Mouse (Mus musculus): Measurements from ENCODE around the gene Clcn6. TPM values are rescaled to one million over a fixed set of nuclear protein-coding genes. Genes with fewer than 3 reads are reported as not detected.

Gene Clcn6
- total RNA-seq (2017), result 6.5 to 18.0 TPM (median 6.7 TPM) in 3 replicates

DNA sequence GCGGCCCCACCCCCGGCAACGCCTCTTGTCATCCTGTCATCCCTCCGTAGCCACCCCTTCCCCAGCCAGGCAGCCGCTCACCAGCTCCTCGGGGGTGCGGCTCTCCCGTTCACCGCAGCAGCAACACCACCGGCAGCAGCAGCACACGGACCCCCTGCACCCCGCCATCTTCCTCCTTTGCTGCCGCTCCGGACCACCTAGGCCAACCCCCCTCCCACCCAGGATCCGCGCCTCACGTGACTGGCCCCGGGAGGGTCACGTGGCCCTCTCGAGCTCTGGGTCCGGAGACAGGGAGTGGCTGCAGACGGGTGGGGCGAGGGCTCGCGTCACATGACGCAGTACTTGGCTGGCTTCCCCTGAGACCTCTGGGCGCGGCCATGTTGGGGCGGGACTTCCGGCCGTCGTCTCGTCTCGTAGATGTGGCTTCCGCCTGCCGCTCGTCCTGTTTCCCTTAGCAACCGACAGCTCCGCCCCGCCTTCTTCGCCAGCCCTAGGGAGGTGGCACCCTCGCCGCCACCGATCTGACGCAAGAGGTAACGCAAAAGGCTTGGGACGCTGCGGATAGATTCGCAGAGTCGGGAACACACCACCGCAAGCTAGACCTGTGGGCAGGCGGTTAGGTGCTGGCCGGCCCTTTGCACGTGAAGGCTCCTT lies at the start of gene Clcn6, which contains the start of gene Mthfr:
Gene Clcn6, minus strand, starts transcription at position 222 of the 654 bp plus-strand sequence.
Gene Mthfr, plus strand, starts transcription at position 478 of the 654 bp plus-strand sequence.
- ATAC-seq (replicated peaks; ENCODE audit: insufficient number of reproducible peaks, low FRiP score, low TSS enrichment, poor library complexity, severe bottlenecking), result peak; percentile 89

DNA sequence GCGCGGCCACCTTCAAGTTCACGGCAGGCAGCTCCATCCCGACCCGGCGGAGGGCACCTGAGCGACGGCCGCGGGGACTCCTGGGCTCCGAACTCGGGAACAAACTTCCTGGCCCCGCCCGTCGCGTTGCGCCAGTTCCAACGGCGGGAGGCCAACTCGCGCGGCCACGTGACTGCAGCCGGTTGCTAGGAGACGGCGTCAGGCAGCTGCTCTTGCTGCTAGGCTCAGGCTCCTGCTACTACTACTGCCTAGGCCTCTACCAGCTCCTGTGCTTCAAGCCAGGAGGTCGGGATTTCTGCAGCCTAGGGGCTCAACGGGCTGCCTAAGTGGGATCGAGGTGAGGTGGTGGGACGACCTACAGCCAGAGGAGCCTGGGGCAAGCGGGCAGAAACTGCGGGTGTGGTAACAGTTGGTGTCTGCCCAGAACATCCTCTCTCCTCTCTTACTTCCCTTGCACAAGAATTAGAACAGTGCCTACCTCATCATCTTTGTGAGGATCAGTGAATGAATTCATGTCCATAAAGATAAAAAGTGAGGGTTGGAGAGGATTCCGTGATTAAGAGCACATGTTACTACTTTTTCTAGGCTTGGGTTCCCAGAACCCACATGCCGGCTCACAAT lies 49.4 kb upstream of the Clcn6 start, which contains the start of gene Agtrap:
Gene Agtrap, minus strand, starts transcription at position 125 of the 621 bp plus-strand sequence.
- ATAC-seq (replicated peaks; ENCODE audit: insufficient number of reproducible peaks, low FRiP score, low TSS enrichment, poor library complexity, severe bottlenecking), result peak; percentile 70

DNA sequence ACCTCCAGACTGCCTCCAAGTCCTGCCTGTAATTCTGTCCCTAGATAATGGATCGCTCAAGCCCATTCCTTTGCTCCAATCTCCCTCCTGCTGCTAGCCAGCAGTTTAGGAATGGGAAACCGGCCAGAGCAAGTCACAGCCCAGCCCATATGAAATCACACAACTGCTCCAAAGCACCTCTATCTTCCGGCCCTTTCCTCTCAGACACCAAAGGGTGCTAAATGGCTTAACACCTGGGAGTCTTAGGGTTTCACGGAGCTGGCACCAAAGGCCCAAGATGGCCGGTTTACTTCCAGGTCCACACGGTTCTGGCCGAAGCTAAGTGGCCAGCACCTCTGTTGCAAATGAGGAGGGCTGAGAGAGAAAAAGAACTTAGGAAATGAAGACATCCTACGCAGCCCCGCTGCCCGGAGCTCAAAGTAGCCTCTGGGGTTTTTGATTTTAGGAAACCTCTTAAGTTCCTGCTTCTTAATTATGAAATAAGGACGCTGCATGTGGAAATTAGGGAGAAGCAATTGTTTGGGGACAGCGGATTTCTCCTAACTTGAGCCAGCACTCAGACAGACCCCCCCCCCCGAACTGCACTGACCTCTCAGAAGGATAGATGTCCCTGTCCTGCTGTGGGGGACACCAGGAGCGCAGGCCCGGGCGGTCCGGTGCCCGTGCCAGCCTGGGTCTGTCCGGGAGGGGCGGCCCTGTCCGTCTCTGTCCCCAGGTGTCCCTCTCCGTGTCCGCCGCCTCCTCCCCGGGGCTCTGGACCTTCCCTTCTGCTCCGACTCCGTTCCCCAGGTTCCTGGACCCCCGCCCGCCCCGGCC lies 48.7 kb upstream of the Clcn6 start:
- no peak for ATAC-seq (replicated peaks; ENCODE audit: insufficient number of reproducible peaks, low FRiP score, low TSS enrichment, poor library complexity, severe bottlenecking)

DNA sequence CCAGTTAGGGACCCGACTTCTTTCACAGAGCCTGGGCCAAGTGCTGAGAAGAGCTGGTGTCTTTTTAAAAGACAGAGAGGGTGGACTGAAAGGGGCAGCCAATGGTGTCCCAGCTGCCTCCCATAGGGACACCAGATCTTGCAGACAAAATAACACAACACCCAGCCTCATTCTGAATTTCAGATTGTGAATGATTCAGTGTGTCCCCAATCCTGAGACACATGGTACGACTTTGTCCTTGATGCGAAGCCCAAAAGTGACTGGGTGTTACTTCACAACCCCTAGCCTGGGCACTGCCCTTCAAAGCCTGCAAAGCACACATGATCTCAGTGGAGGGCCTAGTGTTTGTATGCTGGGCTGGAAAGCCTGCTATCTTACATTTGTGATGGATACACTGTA lies 47.3 kb upstream of the Clcn6 start:
- no peak for ATAC-seq (replicated peaks; ENCODE audit: insufficient number of reproducible peaks, low FRiP score, low TSS enrichment, poor library complexity, severe bottlenecking)

DNA sequence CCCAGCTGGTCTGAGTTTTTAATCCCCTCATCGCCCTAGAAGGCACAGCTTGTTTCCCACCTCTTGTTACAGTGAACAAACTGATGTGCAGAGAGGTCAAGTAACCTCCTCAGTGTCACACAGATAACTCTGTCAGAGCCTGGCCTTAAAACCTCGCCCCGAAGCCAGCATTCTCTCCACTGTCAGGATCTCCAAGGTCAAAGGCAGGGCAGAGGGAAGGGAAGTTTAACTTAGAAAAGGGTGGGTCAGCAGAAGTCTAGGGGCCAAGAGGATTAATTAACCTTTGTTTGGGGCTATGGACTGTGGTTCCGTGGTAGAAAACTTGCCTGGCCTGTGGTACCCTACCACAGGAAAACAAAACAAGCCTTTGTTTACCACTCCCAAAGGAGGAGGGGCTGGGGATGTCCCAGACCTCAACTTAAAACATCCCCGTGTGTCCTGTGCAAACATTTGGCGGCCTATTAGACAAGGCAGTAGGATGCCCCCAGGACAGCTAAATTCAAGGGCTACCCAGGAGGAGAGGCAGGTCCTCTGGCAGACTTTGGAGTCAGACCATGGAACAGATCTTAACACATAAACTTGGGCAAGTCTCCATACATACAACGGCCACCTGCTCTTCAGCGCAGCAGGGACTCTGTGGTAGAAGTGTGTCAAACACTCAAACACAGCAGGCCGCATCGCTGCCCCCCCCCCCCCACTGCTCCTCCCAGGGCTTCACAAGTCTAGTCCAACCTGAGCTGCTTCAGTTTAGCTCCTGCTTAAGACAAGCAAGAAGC lies 46.7 kb upstream of the Clcn6 start:
- ATAC-seq (replicated peaks; ENCODE audit: insufficient number of reproducible peaks, low FRiP score, low TSS enrichment, poor library complexity, severe bottlenecking), result no peak

DNA sequence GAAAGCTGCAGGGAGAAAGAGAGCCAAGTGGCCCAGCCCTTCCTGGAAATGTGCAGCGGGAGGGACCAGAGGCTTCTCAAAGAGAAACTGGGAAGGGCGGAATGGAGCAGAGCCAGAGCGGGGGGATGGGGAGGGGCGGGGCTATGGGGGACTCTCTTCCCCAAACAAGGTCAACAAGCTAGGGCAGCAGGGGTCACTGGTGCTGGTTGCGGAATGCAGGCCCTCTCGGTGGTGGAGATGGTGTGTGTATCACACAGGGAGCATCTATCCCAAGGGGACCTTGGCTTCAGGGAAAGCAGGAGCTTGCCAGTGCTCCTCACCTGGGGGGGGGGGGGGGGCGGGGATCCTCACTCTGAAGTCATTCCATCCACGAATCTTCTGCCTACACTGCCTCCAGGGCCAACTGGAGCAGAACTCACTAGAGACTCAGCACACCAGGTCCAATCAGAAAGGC lies 45.7 kb upstream of the Clcn6 start:
- no peak for ATAC-seq (replicated peaks; ENCODE audit: insufficient number of reproducible peaks, low FRiP score, low TSS enrichment, poor library complexity, severe bottlenecking)

DNA sequence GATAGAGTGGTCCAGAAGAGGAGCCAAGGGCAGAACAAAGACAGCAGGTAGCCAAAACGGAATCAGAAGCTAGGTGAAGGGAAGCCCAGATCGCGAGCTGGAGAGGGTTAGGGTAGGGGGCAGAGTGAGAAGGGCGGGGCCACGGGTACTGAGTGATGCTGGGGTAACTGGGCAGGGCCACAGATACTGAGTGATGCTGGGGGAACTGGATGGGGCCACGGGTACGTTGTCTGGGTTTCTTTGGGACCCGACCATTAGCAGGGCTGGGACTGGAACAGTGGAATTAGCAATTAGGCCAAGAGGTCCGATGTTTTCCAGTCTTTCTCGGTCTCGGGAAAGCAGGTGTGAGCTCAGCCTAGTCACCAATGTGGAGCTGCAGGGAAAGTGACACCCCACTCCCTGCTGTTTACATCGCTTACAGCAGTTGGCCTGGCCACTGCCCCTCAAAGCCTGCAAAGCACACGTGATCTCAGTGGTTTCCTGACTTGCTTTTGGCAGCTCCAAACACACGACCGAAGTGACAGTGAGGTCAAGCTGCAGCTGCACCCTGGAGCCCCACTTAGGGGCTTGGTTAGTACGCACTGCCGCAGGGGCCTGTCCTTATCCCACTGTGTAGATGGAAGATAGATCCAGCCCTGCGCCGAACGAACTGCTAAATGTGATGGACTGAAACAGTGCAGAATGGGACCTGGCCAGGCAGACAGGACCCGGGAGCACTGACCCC lies 44.7 kb upstream of the Clcn6 start:
- peak; percentile 25; the same call in 1 of the 2 replicates for ATAC-seq (replicated peaks; ENCODE audit: insufficient number of reproducible peaks, low FRiP score, low TSS enrichment, poor library complexity, severe bottlenecking)

DNA sequence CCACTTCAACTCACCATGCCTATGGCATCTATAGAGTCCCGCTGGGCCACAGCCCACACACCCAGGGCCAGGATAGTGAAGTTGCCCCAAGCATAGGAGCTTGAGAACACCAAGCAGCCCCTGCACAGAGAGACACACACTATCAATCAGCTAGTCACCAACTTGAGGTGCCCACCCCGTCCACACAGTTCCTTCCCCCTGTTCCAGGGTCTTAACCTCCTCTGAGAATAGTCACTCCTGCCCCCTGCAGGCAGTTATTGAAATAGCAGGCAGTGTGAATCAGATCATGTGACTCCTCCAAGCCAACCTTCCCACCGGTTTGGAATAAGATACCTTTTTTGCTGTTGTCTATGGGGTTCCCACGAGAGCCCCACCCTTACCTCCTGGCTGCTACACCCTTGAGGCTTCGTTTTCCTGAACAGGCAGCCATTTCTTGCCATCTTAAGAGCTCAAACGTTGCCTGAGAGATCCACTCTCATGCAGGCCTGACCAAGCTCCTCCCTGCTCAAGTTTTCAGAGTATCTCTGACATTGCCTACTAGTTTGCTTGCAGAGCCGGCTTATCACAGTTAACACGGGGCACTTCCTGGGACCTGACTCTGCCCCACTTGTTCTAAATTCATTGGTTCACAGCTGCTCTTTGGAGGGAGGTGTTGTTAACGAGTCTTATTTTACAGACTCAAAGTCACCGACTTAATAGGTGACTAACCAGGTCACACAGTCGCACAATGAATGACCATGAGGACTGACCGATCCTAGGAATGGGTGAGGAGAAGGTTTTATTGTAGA lies 43.8 kb upstream of the Clcn6 start:
- ATAC-seq (replicated peaks; ENCODE audit: insufficient number of reproducible peaks, low FRiP score, low TSS enrichment, poor library complexity, severe bottlenecking), result no peak; the same call in 1 of the 2 replicates

DNA sequence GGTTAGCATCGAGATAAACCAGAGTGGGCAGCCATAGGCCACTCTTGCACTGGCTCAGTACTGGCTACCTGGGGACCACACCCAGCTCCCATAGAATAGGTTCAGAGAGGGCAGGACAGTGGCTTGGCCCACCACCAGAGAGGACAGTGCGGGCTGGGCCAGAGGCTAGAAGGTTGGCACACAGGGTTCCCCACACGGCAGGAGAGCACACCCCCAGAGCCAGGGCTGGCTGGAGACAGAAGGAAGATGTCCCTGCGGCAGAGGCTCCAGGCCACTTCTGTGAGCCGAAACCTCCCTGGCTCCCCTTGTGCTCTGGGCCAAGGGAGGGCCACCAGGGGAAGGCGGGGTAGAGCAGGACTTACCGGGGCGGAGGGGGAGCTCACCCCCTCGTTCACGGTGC lies 42.6 kb upstream of the Clcn6 start:
- ATAC-seq (replicated peaks; ENCODE audit: insufficient number of reproducible peaks, low FRiP score, low TSS enrichment, poor library complexity, severe bottlenecking), result no peak

DNA sequence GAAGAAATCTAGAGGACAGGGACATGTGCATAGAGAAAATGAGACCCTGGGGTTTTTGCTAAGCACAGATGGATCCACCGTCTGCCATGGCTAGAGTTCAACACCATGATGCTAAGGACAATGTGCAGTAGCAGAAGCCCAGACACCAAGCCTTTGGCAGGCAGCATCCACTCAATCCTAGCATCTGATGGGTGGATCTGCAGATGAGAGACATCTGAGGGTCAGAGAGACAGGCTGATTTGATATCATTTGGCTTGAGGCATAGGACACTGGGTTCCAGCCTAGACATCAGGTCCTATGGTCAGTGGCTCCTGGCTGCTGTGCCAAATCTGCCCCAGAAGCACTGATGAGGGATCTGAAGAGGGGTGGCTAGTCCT lies 42.0 kb upstream of the Clcn6 start:
- ATAC-seq (replicated peaks; ENCODE audit: insufficient number of reproducible peaks, low FRiP score, low TSS enrichment, poor library complexity, severe bottlenecking), result no peak

DNA sequence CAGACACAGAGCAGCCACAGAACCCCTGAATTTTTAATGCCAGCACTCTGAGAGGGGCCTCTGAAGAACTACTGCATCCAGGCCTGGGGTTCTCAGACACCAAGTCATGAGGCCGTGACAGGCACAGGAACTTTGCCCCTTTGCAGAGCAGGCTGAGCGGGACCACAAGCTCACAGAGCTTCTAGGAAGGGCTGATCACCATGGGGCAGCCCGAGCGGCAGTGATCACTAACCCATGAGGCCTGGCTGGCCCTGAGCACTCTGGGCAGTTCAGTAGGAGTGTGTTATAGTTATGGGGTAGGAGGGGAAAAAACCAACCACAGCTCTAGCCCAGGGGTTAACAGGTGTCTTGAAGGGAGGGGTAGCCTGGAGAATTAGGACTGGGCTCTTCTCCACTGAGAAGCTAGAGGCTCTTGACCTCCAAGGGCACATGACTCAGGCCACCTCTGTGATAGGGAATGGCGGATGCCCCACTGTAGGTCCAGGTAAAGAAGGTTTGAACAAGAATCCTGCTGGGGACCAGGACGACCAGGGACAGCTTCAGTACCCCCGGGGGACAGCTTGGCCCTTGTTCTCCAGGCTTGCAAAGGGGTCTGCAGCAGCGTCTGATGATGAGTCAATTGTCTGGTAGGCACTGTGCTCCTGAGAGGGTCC lies 41.4 kb upstream of the Clcn6 start:
- ATAC-seq (replicated peaks; ENCODE audit: insufficient number of reproducible peaks, low FRiP score, low TSS enrichment, poor library complexity, severe bottlenecking), result no peak

DNA sequence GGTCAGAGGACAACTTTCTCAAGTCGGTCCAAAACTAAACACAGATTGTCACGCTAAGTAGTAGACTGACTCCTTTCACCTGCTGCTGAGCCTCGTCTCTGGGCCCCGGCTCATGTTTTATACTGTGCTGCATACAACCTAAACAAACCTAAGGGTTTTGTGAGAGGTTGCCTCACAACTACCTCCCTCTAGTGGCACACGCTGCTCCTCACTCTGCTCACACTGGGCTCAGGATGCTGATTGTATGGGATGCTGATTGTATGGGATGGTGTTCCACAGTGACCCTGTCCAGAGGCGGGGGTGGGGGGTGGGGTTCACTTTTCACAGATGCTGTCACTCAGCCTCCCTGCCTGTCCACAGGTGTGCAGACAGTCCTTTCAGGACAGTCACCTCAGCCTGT lies 40.6 kb upstream of the Clcn6 start:
- no peak for ATAC-seq (replicated peaks; ENCODE audit: insufficient number of reproducible peaks, low FRiP score, low TSS enrichment, poor library complexity, severe bottlenecking)

DNA sequence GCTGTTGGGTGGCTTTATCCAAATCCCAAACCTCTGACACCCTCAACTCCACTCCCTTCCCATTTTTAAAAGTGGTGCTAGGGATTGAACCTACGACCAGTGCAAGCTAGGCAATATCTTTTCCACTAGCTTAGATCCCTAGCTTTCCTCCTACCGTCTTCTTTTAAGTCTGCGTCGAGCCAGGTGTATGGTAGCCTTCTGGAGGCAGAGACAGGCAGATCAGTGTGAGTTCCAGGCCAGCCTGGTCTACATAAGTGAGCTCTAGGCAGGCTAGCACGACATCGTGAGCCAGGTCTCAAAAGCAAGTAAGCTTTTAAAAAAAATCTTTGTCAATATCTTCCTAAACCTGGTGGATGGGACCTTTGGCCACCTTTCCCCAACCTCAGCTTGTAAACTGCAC lies 37.3 kb upstream of the Clcn6 start:
- ATAC-seq (replicated peaks; ENCODE audit: insufficient number of reproducible peaks, low FRiP score, low TSS enrichment, poor library complexity, severe bottlenecking), result no peak

DNA sequence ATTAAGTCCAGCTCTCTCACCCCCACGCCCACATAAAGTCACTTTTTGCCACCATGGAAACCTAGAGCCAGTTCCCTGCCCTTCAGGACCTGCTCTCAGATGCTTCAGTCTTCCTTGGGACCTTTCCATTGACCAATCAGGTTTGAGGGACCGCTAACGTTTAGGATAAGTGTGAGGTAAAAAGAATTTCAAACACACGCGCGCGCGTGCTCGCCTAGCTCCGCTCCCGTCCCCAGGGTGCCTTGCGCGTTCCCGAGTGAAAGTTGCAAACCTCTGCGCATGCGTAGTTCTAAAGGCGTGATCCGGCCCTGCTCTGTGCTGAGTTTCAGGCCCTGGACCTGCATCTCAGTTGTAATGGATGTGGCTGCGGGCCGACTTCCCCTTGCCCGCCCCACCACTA lies 36.6 kb upstream of the Clcn6 start:
- ATAC-seq (replicated peaks; ENCODE audit: insufficient number of reproducible peaks, low FRiP score, low TSS enrichment, poor library complexity, severe bottlenecking), result peak; percentile 74; the same call in 1 of the 2 replicates

DNA sequence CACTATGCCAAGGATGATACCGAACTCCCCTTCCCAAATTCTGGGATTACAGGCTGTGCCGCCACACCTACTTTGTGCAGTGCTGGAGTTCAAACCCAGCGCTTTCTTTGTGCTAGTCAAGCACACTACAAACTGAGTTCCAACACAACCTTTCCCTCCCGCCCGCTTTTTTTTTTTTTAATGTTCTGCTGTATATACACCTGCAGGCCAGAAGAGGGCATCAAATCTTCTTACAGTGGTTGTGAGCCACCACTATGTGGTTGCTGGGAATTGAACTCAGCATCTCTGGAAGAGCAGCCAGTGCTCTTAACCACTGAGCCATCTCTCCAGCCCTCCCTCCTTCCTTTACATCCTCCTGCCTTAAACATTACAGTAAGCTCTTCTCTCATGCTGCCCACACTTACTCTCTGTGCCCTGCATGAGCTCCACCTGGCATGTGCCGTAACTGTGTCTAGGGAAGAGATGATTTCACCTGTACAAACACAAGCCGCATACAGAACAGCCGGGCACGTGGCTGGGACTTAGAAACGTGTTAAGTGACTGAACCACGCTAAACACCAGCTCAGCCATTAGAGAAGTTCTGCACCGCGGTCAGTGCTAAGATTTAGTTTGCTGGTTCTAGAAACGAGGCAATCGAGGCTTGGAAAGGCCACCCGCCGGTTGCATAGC lies 36.0 kb upstream of the Clcn6 start:
- ATAC-seq (replicated peaks; ENCODE audit: insufficient number of reproducible peaks, low FRiP score, low TSS enrichment, poor library complexity, severe bottlenecking), result no peak

DNA sequence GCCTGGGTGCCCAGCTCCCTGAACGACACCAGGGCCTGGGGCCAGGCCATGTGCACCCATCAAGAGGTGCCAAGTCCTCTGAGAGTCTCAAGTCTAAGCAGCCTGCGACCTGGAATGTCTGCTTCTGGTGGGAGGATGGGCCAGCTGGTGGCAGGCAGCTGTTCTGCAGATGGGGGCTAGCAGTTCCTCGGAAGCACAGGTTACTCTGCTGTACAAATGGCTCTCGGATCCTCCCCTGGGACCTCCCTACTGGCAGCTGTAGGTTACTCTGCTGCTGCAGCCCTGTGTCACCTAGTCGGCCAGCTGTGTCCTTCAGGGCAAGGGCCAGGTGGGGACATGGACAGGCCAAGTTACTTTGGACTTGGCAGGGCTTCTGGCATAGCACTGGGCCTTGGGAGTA lies 32.9 kb upstream of the Clcn6 start:
- ATAC-seq (replicated peaks; ENCODE audit: insufficient number of reproducible peaks, low FRiP score, low TSS enrichment, poor library complexity, severe bottlenecking), result no peak
